ENCODE assay signal across 9 mouse cellular contexts in the genomic region with DNA sequence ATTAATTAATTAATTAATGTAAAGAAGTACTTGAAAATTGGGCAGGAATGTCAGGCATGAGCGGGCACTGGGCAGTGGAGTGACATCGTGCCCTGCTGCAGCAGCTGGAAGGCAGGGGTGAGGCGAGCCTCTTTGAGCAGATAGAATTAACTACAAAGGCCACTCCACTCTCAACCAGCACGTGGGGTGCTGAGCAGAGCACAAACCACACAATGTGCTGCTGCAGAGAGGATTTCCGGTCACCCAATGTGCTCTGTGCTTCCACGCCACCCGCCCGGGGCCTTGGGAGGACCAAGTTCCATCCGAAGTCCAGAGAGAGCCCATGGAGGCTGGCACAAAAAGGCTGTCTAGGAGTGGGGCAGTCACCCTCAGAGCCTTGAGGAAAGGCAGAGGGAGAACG. TPM values are rescaled to one million over a fixed set of nuclear protein-coding genes. Genes with fewer than 3 reads are reported as not detected.
DNase-seq lines count a peak whose midpoint lies in the region; ATAC-seq and TF ChIP-seq lines count a peak whose summit lies in the region.
"Had no signal": no experiment of that assay in that cellular context is flagged by ENCODE, and none has a peak within 500 bp of the region (broad histone marks: within the 10 kb centered on the region; RNA-seq: fewer than 3 reads in every experiment).

No protein-coding gene starts in this region.

- H3K4me2 ChIP-seq in forebrain, embryonic 16.5 days (ENCODE audit: low read length): no peak overlapping the region
- H3K4me2 ChIP-seq: neural tube, embryonic 12.5 days had no signal

- TF ChIP-seq CTCF in kidney, adult 2 months (conservative IDR thresholded peaks at IDR 0.05; ENCODE audit: insufficient read depth, insufficient read length, low read depth, low read length): no peak

- WGBS in forebrain, embryonic 10.5 days: 55% methylated on average over 10 of the region's 10 CpGs
- 38% methylated on average over 10 of the region's 10 CpGs for WGBS in forebrain, embryonic 16.5 days
- 13% methylated on average over 10 of the region's 10 CpGs for WGBS in kidney, adult 2 months

- no peaks in the 10 kb centered on the region for H3K27me3 ChIP-seq in forebrain, embryonic 10.5 days (ENCODE audit: poor library complexity, severe bottlenecking)
- no peaks in the 10 kb centered on the region for H3K27me3 ChIP-seq in forebrain, embryonic 16.5 days (replicated peaks; ENCODE audit: control insufficient read depth, insufficient read depth, low read length)
- H3K27me3 ChIP-seq in kidney, adult 2 months (replicated peaks; ENCODE audit: control insufficient read depth, insufficient read depth, low read length): no peaks in the 10 kb centered on the region
- H3K27me3 ChIP-seq: neural tube, embryonic 12.5 days had no signal

- peaks cover 3% of the 10 kb centered on the region; the same call in 1 of the 2 replicates for H3K9me3 ChIP-seq in forebrain, embryonic 10.5 days
- H3K9me3 ChIP-seq in forebrain, embryonic 16.5 days (ENCODE audit: control insufficient read depth, low read length): no peaks in the 10 kb centered on the region
- H3K9me3 ChIP-seq: neural tube, embryonic 12.5 days had no signal

- peak overlapping the region; percentile 68 for H3K27ac ChIP-seq in forebrain, embryonic 10.5 days
- H3K27ac ChIP-seq in forebrain, embryonic 16.5 days (ENCODE audit: low read length): no peak overlapping the region
- peak overlapping the region; percentile 70 for H3K27ac ChIP-seq in kidney, adult 2 months (ENCODE audit: insufficient read depth, low read depth, low read length)
- H3K27ac ChIP-seq: neural tube, embryonic 12.5 days had no signal

- H3K4me1 ChIP-seq in forebrain, embryonic 10.5 days: peaks cover 58% of the 10 kb centered on the region
- peaks cover 4% of the 10 kb centered on the region; the same call in 1 of the 2 replicates for H3K4me1 ChIP-seq in forebrain, embryonic 16.5 days (replicated peaks; ENCODE audit: control insufficient read depth, insufficient read depth, low read length)
- H3K4me1 ChIP-seq in kidney, adult 2 months (ENCODE audit: control insufficient read depth, insufficient read depth, low read length): peaks cover 53% of the 10 kb centered on the region

- no peak for ATAC-seq in forebrain, embryonic 16.5 days
- ATAC-seq in common myeloid progenitor, adult 5-6 weeks (replicated peaks; ENCODE audit: low read depth, poor library complexity, severe bottlenecking): peak; percentile 71

- TF ChIP-seq POLR2A in kidney, adult 2 months (IDR thresholded peaks at IDR 0.05; ENCODE audit: low read depth, low read length): no peak

- no peak overlapping the region for H3K9ac ChIP-seq in forebrain, embryonic 16.5 days (replicated peaks; ENCODE audit: low read depth, low read length)
- H3K9ac ChIP-seq: neural tube, embryonic 12.5 days had no signal

- DNase-seq in forebrain, embryonic 10.5 days (ENCODE audit: extremely low spot score, low spot score): no peak
- peak; percentile 83 for DNase-seq in kidney, adult 2 months
- peak; percentile 58 for DNase-seq in lung, postnatal 10 days
- DNase-seq in ovary, adult 18-20 months (ENCODE audit: low spot score): no peak
- DNase-seq in layer of hippocampus, postnatal 14 days (ENCODE audit: low spot score in 2 of 2): no peak
- DNase-seq in right cerebral cortex, postnatal 14 days: no peak

- peaks cover 8% of the 10 kb centered on the region for H3K36me3 ChIP-seq in forebrain, embryonic 10.5 days (replicated peaks)
- H3K36me3 ChIP-seq in forebrain, embryonic 16.5 days (ENCODE audit: control insufficient read depth, insufficient read depth): no peaks in the 10 kb centered on the region
- no peaks in the 10 kb centered on the region for H3K36me3 ChIP-seq in kidney, adult 2 months (ENCODE audit: control insufficient read depth, insufficient read depth, low read length)
- H3K36me3 ChIP-seq: neural tube, embryonic 12.5 days had no signal

- no peak overlapping the region for H3K4me3 ChIP-seq in forebrain, embryonic 10.5 days
- no peak overlapping the region for H3K4me3 ChIP-seq in forebrain, embryonic 16.5 days (replicated peaks; ENCODE audit: low read length)
- no peak overlapping the region for H3K4me3 ChIP-seq in kidney, adult 2 months (ENCODE audit: insufficient read depth, low read depth, low read length)
- H3K4me3 ChIP-seq: neural tube, embryonic 12.5 days had no signal

RNA-seq across cellular contexts. Expression of gene Col4a2, which starts 29.4 kb away (rescaled TPM):
- 47.1 and 49.4 TPM in 2 replicates for polyA plus RNA-seq in forebrain, embryonic 10.5 days (2016; fragmentation: Nextera tagmentation; extraction: Ambion mirVana)
- polyA plus RNA-seq in forebrain, embryonic 16.5 days (2015; fragmentation: Nextera tagmentation; extraction: Ambion mirVana): 29.1 and 35.3 TPM in 2 replicates
- total RNA-seq in common myeloid progenitor, adult 5-6 weeks (2017): 0.34 and 2.3 TPM in 2 replicates
- polyA plus RNA-seq in kidney, adult 2 months (2012; rRNA removed): 75.6 and 83.5 TPM in 2 replicates
- 10 to 100 TPM; 78.5 to 78.8 TPM for total RNA-seq in layer of hippocampus, postnatal 14 days (2021)

RNA-seq across cellular contexts. Expression of gene Col4a1, which starts 29.4 kb away (rescaled TPM):
- 123 and 129 TPM in 2 replicates for polyA plus RNA-seq in forebrain, embryonic 10.5 days (2016; fragmentation: Nextera tagmentation; extraction: Ambion mirVana)
- 69.0 and 90.6 TPM in 2 replicates for polyA plus RNA-seq in forebrain, embryonic 16.5 days (2015; fragmentation: Nextera tagmentation; extraction: Ambion mirVana)
- 2.4 and 3.6 TPM in 2 replicates for total RNA-seq in common myeloid progenitor, adult 5-6 weeks (2017)
- polyA plus RNA-seq in kidney, adult 2 months (2012; rRNA removed): 216 and 304 TPM in 2 replicates
- 100 to 1,000 TPM; 108 to 117 TPM for total RNA-seq in layer of hippocampus, postnatal 14 days (2021)

Comparison
In these comparisons a context has a peak if more than half of its experiments do, and no peak if none do; other contexts are left out.
1. DNase-seq: peak in kidney, adult 2 months (single experiment) and lung, postnatal 10 days (single experiment); none in forebrain, embryonic 10.5 days (single experiment), ovary, adult 18-20 months (single experiment), layer of hippocampus, postnatal 14 days (0 of 2) and right cerebral cortex, postnatal 14 days (single experiment).